Mouse (Mus musculus) liver, postnatal 0 days (tissue): ENCODE results near the gene Kpnb1. TPM values are rescaled to one million over a fixed set of nuclear protein-coding genes. Genes with fewer than 3 reads are reported as not detected.
"Not testable (repeated sequence)": the region's sequence is repeated elsewhere in the genome, so short reads cannot be mapped to it uniquely, and the experiment has no call there.

Experiments
- ATAC-seq: fragments of 200-750 bp; cut with Nextera tagmentation; 2 replicates; pipeline ENCODE4 v1.8.0; 2017; ENCODE audit warnings: mild to moderate bottlenecking, moderate library complexity
- DNase-seq: peaks from one replicate; pipeline ENCODE4 v3.0.0-alpha.2; 2016
- H3K27ac ChIP-seq: fragments of 300-500 bp; sonication (generic); 2 replicates; pipeline ENCODE4 v1.5.1; 2014; ENCODE audit warnings: antibody characterized with exemption, moderate library complexity, mild to moderate bottlenecking, low read depth
- H3K27me3 ChIP-seq: fragments of 300-500 bp; sonication (generic); 2 replicates; pipeline ENCODE4 v1.6.1; 2014; ENCODE audit warnings: low read length, control low read depth, mixed read lengths; ENCODE audit not compliant: insufficient read depth
- H3K36me3 ChIP-seq: fragments of 300-500 bp; sonication (generic); replicated peaks from 2 replicates; pipeline ENCODE4 v1.6.1; 2014; ENCODE audit warnings: mild to moderate bottlenecking, control low read depth, low read length, moderate library complexity, mixed read lengths; ENCODE audit not compliant: insufficient read depth
- H3K4me1 ChIP-seq: fragments of 300-500 bp; sonication (generic); 2 replicates; pipeline ENCODE4 v1.6.1; 2014; ENCODE audit warnings: antibody characterized with exemption, mild to moderate bottlenecking, control low read depth; ENCODE audit not compliant: insufficient read depth
- H3K4me2 ChIP-seq: fragments of 300-500 bp; sonication (generic); 2 replicates; pipeline ENCODE4 v1.6.1; 2014; ENCODE audit warnings: low read depth, mild to moderate bottlenecking, low read length, moderate library complexity, mixed read lengths
- H3K4me3 ChIP-seq: fragments of 300-500 bp; sonication (generic); 2 replicates; pipeline ENCODE4 v1.5.1; 2014; ENCODE audit warnings: low read depth, low read length
- H3K9ac ChIP-seq: fragments of 300-500 bp; sonication (generic); replicated peaks from 2 replicates; pipeline ENCODE4 v1.6.1; 2014; ENCODE audit warnings: mild to moderate bottlenecking, moderate library complexity
- H3K9me3 ChIP-seq: fragments of 300-500 bp; sonication (generic); 2 replicates; pipeline ENCODE4 v1.6.1; 2016; ENCODE audit warnings: mild to moderate bottlenecking, control low read depth, low read length, mixed read lengths
- CTCF ChIP-seq: sonication (generic); IDR thresholded peaks from 2 replicates; pipeline ENCODE4 v1.5.1; 2016; ENCODE audit warnings: antibody characterized with exemption, low read depth
- EP300 ChIP-seq: IDR thresholded peaks from 2 replicates; pipeline ENCODE4 v1.6.1; 2016; ENCODE audit warnings: antibody characterized with exemption, low read depth, mild to moderate bottlenecking
- WGBS: fragments of 180-500 bp; shearing (Covaris S2); extraction: QIAGEN DNeasy Blood & Tissue Kit; methylation state at CpG from one replicate; pipeline ENCODE4 v1.1.7; 2014; ENCODE audit not compliant: insufficient replicate concordance; 5-methylcytosine and 5-hydroxymethylcytosine counted together
- polyA plus RNA-seq: library from polyadenylated mRNA; unstranded; fragments of >200 nt; fragmentation: Nextera tagmentation; extraction: Ambion mirVana; gene quantifications from 2 replicates; pipeline ENCODE4 v1.2.1, GENCODE M21; 2015

The Kpnb1 gene
- polyA plus RNA-seq, 1 experiment from 2014 or later, result 12.3 TPM

DNA sequence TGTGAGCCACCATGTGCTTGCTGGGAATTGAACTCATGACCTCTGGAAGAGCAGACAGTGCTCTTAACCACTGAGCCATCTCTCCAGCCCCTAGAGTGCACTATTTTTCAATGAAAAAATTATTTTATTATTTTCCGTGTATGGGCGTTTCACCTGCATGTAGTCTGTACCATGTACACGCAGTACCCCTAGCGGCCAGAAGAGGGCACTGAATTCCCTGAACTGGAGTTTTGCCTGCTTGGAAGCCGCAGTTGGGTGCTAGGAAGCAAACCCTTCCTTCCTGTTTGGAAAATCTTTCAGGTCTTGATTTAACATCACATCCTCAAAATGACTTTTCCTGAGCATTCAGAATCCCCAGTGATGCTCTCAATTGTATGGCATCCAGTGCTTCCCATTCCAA lies 10.9 kb upstream of the Kpnb1 start:
- H3K4me2 ChIP-seq, result no peak overlapping the region
- no peak overlapping the region for H3K9ac ChIP-seq
- H3K27ac ChIP-seq, result no peak overlapping the region
- H3K27me3 ChIP-seq, result no peaks in the 10 kb centered on the region
- WGBS, result 20% methylated on average over 5 of the region's 5 CpGs
- no peak for ATAC-seq
- H3K4me3 ChIP-seq, result no peak overlapping the region
- peak; percentile 73 for DNase-seq
- TF ChIP-seq CTCF (peak; percentile 84), EP300 (no peak)
- no peaks in the 10 kb centered on the region; the same call in 1 of the 2 replicates for H3K4me1 ChIP-seq
- no peaks in the 10 kb centered on the region for H3K36me3 ChIP-seq
- H3K9me3 ChIP-seq, result no peaks in the 10 kb centered on the region

DNA sequence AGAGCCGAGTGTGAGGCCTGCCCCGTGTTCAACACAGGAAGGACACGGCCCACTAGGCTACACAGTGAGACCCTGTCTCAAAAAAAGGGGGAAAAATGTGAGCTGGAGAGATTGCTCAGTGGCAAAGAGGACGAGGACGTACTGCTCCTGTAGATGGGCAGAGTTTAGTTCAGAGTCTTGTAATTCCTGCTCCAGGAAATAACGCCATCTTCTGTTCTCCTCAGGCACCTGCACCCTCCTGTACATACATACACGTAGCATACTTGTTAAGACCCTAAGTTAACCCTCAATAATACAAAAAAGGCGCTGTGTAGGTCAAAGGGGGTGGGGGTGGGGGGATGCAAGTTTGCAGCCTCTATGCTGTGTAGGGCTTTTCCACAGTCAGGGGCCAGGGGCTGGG lies 9.3 kb upstream of the Kpnb1 start:
- Histone ChIP-seq H3K9me3 (no peaks in the 10 kb centered on the region), H3K9ac (no peak overlapping the region), H3K4me1 (no peaks in the 10 kb centered on the region; the same call in 1 of the 2 replicates), H3K27ac (no peak overlapping the region), H3K36me3 (no peaks in the 10 kb centered on the region), H3K4me2 (no peak overlapping the region), H3K4me3 (no peak overlapping the region), H3K27me3 (no peaks in the 10 kb centered on the region)
- TF ChIP-seq CTCF, result no peak
- 73% methylated on average over 8 of the region's 8 CpGs for WGBS
- no peak for DNase-seq
- ATAC-seq, result no peak

DNA sequence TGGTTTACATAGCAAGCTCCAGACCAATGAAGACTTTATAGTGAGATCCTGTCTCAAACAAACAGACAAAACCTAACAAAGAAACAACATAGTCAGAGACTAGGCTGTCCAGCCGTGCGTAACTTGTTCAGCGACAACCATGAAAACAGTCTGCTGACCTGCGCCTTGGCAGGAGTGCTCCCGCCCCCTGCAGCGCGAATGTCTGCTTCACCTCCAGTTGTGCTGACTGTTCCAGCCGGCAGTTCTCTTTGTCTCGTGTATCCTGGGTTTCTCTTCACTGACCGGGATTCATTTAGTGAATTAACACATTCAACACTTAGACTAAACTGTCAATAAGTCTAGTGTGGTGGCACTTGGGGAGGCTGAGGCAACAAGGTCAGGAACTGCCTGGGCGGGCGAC lies 8.9 kb upstream of the Kpnb1 start:
- H3K4me3 ChIP-seq, result no peak overlapping the region
- no peaks in the 10 kb centered on the region for H3K36me3 ChIP-seq
- WGBS, result 81% methylated on average over 12 of the region's 12 CpGs
- H3K9ac ChIP-seq, result no peak overlapping the region
- ATAC-seq (no peak), DNase-seq (no peak)
- no peaks in the 10 kb centered on the region for H3K27me3 ChIP-seq
- no peaks in the 10 kb centered on the region; the same call in 1 of the 2 replicates for H3K4me1 ChIP-seq
- no peak for TF ChIP-seq EP300
- no peak for TF ChIP-seq CTCF
- H3K4me2 ChIP-seq, result no peak overlapping the region
- H3K9me3 ChIP-seq, result no peaks in the 10 kb centered on the region
- no peak overlapping the region for H3K27ac ChIP-seq

DNA sequence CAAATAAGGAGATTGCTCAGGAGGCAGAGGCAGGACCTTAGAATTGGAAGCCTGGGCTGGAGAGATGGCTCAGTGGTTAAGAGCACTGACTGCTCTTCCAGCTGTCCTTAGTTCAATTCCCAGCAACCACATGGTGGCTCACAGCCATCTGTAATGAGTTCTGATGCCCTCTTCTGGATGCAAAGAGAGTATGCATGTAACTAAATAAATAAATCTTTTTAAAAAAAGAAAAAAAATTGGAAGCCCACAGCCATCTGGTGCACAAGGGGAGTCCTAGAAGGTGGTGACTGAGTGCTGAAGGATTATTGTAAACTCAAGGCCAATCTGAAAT lies 4.9 kb upstream of the Kpnb1 start:
- H3K9me3 ChIP-seq, result no peaks in the 10 kb centered on the region

DNA sequence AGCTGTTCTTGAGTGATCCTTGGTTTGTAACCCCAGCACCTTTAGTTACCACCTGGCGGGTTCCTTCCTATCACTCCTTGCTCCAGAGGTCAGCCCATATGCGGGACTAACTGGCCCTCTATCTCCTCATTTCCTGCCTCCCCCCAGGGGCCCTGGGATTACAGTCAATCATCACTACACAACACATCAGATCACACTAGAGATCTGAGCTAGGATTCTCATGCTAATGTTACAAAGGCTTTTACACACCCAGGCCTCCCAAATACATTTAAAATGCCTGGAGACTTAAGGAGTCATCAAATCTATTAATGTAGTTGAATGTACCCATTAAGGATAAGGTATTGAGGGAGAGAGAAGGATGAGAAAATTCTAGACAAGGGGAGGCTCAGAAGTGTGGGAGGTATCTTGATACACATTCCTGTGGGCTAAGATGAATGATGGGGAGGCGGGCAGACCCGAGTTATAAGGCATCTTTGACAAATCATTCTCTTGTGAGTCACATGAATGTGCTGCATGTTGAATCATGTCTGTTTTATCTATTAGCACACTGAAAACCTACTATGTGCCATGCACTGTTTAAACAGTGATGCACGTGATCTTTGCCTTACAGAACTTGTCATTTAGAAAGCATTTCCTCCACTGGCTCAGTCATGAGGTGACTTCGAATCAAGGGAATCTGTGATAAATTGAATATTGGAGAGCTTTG lies 4.4 kb upstream of the Kpnb1 start:
- TF ChIP-seq EP300 (no peak), CTCF (no peak)
- no peak for DNase-seq
- H3K27me3 ChIP-seq, result no peaks in the 10 kb centered on the region
- no peak overlapping the region for H3K4me3 ChIP-seq
- no peak overlapping the region for H3K27ac ChIP-seq
- H3K9me3 ChIP-seq, result no peaks in the 10 kb centered on the region
- H3K4me1 ChIP-seq, result peaks cover 11% of the 10 kb centered on the region
- no peak overlapping the region for H3K9ac ChIP-seq
- H3K4me2 ChIP-seq, result no peak overlapping the region
- H3K36me3 ChIP-seq, result no peaks in the 10 kb centered on the region
- WGBS, result 74% methylated on average over 6 of the region's 6 CpGs
- no peak for ATAC-seq

More for the DNA sequence above, 4.9 kb upstream of the Kpnb1 start:
- no peak for DNase-seq
- TF ChIP-seq EP300 (no peak), CTCF (peak; percentile 39; the same call in 1 of the 2 replicates)
- H3K4me2 ChIP-seq, result no peak overlapping the region
- H3K4me3 ChIP-seq, result no peak overlapping the region
- peaks cover 11% of the 10 kb centered on the region for H3K4me1 ChIP-seq
- ATAC-seq, result no peak
- H3K27ac ChIP-seq, result no peak overlapping the region
- H3K27me3 ChIP-seq, result no peaks in the 10 kb centered on the region
- no peaks in the 10 kb centered on the region for H3K36me3 ChIP-seq
- no peak overlapping the region for H3K9ac ChIP-seq

DNA sequence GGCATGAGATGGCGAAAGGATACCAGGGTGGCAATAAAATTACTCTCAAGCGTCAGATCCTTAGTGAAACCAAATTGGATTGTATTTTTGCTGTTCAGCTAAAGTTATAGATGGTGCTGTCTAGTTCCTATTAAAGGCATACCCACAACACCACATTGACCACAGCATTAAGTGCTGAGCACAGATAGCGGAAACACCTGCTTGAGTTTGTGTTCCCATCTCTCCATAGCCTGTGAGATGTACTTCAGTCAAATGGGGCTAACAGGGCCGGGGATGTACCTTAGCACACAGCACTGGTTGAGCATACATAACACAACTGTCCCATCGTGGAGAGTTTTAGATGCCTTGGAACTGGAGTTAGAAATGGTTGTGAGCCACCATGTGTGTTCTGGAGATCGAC lies 3.3 kb upstream of the Kpnb1 start:
- no peaks in the 10 kb centered on the region for H3K9me3 ChIP-seq
- H3K27me3 ChIP-seq, result no peaks in the 10 kb centered on the region
- H3K27ac ChIP-seq, result no peak overlapping the region
- H3K36me3 ChIP-seq, result no peaks in the 10 kb centered on the region
- H3K4me3 ChIP-seq, result no peak overlapping the region
- no peak overlapping the region for H3K4me2 ChIP-seq
- no peak for DNase-seq
- ATAC-seq, result no peak
- peaks cover 19% of the 10 kb centered on the region for H3K4me1 ChIP-seq
- H3K9ac ChIP-seq, result no peak overlapping the region
- TF ChIP-seq EP300, result no peak
- 67% methylated on average over 6 of the region's 6 CpGs for WGBS

DNA sequence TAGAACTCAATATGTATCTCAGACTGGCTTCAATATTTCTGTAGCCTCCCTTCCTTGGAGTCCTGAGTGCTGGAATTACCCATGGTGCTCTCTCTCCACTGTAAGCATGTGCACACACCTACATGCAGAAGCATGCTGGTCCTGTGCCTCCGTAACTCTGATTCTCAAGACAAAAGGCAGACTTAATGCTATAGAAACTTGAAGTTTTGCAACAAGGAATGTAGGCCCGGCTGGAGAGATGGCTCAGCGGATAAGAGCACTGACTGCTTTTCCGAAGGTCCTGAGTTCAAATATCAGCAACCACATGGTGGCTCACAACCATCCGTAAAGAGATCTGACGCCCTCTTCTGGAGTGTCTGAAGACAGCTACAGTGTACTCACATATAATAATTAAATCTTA lies 2.0 kb upstream of the Kpnb1 start:
- H3K4me3 ChIP-seq, DNase-seq, ATAC-seq, H3K27me3 ChIP-seq, H3K27ac ChIP-seq, H3K9me3 ChIP-seq, H3K36me3 ChIP-seq: not testable (repeated sequence)
- H3K4me2 ChIP-seq, result 0 out of 2 replicates have a peak overlapping the region, but pooled peaks have one; percentile 90
- H3K9ac ChIP-seq, result 0 out of 2 replicates have a peak overlapping the region, but pooled peaks have one; percentile 74
- H3K4me1 ChIP-seq, result peaks cover 27% of the 10 kb centered on the region
- WGBS, result 73% methylated on average over 6 of the region's 6 CpGs
